Mouse (Mus musculus) right cerebral cortex, postnatal 14 days (tissue): ENCODE results near the gene Pcare.

Source experiments
- DNase-seq: peaks from one replicate; pipeline ENCODE4 v3.0.0; 2022

Gene Pcare

DNA sequence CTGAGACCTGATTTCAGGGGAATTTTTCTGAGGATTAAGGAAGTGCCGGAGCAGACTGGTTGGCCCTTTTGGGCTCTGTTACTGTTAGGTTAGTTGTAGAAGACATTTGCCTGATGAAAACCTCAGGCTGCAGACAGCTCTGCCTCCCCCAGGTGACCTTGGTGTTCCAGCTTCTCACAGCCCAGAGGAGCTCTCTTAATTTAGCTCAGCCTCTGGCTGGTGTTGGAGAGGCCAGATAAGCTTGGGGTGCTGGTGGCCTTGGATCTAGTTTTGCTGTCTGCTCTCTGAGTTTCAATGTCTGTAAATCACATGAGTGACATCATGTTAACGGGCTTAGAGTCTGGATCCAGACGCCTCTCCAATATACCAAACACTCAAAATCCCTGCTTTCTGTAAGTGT is 31.7 kb downstream of the Pcare start:
- no peak for DNase-seq

DNA sequence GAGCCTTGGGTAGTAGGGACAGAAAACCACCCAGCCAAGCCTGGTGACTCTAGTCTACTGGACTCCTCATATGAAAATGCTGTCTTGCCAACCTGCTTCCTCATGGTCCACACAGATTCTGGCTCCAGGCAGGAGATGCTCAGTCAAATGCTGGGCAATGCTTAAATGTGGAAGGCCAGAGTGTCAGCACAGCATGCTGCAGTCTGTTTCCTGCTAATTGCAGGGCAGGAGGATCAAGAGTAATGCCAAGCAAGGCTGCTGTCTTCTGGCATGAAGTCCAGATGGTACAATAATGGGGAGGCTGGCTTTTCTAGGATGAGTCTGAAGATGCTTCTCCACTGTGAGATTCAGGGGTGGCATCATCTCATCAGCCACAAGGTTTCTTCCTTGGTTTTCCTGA is 32.3 kb downstream of the Pcare start:
- DNase-seq, result no peak

DNA sequence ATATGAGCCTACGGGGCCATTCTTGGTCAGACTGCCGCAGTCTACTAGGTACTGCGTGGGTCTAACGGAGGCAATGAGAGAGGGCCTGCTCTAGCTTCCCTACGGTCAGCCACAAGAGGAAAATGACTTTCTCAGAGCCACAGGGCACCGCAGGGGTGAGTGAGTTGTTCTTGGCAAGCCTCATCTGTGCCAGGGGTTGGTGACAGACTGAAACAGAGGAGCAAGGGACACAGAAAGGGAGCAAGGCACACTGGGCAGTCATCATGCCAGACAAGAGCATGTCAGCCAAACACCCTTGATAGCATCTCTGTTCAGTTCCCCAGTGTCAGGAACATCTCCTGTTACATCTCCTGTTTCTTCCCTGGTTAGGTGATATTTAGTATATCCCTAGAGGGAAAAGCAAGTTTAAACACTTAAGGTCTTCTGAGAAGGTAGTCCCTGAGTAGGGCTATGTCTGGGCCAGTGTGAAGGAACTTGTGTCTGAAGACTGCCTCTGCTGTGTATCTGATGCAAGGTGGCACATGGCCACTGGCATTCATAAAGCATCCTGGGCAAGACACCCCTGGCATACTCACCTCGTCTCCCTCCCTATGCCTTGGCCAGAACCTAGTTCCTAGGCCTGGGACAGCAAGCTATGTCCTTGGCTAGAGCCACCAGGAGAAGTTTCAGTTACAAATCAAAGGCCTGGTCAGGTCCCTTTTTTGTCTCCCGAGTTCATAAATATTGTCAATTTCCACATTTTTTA is 34.6 kb downstream of the Pcare start:
- no peak for DNase-seq

DNA sequence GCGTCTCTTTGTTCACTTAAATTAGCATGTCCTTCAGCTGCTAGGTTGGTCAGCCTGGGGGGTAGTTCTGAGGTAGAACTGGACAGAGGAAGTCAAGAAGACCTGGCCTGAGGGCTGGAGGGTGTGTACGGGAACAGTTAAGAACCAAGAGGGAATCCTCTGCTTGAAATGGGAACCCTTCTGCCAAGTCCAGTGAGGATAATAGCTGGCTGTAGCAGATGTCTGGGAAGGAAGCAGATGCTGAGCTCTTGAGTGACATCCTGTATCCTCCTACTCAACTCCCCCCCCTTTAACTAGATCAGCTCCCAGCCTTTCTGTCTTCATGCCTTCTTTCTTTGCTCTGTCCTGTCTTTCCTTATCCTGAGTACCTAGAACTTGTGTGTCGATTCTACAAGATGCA is 37.7 kb downstream of the Pcare start:
- no peak for DNase-seq

DNA sequence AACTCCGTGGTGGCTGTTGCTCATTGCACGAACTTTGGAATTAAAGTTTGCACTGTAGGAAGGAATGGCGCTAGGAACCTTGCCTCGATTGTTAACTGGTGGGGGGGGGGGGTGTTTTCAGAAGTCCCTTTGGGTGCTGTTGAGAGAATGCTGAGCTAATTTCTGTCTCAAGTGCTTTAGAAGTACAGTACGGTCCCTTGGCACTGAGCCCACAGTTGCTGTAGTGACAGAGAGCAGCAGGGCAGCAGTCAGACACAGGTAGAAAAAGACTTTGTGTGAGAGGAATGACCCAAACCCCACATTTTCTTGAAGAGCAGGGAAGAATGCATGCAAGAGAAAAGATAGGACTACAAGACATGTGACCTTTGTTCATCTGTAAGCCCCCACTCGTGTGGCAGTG is 40.4 kb downstream of the Pcare start:
- no peak for DNase-seq

DNA sequence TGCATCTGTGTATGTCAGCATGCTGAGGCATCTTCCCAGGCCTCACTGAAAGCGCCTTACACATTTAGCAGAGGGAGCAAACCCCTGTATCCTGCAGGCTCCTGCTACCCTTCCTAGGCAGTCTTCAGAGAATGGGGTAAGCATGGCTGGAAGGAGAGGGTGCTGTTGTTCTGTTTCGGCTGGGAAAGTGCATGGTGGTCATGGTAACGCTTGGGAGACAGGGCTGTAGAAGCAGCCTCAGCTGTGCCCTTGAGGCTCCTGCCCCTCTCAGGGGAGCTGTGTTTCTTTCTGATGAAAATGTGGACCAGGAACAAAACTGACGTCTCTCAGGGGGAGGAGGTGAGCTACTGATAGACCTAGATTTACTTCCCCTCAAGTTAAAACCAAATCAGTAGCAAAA is 45.0 kb downstream of the Pcare start:
- DNase-seq, result no peak

DNA sequence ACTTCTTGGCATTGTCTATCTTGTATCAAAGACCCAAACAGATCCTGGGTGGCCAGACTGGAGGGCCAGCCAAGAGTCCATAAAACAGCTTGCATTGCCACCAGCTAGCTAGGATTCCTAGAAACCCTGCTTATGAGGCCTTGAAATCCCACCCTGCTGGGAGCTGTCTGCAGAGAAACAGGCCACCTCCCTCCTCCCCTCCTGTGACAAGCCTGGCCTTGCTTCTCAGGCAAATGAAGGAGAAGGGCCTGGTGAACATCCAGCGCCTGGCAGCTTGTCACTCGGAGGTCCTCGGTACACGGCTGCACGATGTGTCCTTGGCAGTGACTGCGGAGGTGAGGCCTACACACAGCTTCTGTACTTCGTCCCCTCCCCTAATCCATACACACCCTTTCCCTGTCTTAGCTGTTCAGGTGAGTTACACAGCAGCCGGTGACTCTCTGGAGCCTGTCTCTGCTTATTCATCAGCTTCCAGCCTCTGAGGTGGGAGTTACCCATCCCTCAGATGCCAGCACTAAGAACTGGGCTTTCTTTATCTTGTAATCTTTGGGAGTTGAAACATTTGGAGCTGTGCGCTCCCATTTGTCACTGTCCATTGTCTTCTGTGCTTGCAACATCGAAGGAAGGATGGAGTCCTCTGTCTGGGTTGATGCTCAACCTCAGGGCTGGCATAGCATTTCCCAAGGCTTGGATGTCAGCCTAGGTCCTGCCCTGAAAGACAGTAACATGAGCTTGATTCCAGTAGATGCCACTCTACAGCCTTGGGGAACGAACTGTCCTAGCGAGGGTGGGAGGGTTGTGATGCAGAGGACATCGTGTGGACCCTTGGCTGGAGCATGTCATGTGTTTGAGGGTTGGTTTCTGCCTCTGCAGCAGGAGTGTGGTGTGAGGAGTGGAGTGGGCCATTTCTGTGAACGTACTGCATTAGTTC is 46.9 kb downstream of the Pcare start:
- no peak for DNase-seq

DNA sequence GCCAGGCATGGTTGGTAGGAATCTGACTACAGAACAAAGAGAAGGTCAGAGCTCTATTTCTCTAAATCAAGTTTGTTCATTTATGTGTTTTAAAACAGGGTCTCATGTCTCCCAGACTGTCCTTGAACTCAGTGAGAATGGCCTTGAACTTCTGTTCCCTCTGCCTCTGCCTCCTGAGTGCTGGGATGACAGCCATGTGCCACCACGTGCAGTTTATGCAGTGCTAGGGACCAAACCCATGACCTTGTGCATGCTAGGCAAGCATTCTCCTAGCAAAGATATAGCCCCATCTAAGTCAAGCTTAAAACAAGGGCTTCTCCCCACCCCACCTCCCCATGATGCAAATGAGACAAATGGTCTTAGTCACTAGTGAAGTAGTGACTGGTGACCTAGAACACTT is 47.6 kb downstream of the Pcare start:
- no peak for DNase-seq

DNA sequence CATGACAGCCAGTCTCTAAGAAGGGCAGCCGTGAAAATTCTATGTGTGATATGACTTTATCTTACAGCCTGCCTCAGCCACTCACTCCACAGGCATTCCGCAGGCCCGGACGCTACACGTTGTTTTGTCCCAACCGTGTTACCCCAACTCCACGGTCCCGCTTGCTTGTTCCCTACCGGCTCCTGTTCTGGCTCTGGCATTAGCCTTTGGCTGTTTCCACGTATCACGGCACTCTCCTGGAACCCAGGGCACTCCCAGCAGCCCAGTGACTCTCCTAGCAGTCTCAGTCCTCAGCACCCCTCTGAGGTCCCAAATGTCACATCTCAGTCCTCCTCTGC is 54.1 kb downstream of the Pcare start:
- DNase-seq, result no peak

DNA sequence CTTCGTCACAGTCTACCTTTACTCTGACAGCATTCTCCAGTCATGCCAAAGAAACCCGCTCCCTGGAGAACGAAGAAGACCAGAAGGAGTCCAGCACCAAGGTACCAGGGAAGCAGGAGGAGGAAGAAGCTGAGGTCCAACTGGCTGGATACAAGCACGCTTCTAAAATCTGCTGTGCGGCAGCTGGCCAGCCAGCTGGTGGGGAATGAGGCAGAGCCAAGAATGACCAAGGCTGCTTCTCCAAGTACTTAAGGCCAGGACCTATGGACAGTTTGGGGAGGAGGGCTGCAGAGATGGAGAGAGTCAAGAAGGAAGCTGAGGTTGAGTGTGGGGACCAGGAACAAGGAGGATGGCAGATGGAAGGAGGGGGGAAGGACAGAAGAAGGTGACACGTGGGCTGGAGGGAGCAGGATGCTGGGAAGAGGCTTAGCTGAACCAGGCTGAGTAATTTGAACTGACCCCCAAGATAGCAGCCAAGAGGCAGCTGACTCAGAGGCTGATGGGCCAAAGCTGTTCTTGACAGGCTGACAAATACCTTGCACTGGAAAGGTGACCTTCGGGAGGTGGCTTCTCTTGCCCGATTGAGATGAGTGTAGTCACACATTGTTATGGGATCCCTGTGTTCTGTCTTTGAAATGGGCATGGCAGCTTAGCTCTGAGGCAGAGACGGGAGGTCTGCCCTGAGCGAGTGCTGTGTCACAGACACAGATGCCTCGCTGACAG is 54.6 kb downstream of the Pcare start:
- DNase-seq, result no peak

DNA sequence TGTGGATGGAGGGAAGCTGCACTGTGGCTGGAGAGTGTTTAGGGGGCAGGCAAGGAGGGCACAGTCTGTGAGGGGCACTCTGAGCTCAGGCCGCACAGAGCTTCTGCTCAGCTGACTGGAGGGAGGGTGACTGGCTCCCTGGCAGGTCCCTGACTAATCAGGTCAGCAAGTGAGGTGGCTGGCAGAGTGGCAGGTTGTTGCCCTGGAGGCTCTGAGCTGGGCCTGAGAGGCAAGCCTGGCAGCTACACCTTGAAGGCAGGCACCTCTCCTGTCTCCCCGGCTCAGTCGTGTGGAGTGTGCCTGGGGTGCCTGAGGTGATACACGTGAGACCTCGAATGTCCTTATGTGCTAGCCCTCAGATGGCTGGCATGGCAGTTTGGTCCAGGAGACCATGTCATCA is 56.3 kb downstream of the Pcare start:
- no peak for DNase-seq

DNA sequence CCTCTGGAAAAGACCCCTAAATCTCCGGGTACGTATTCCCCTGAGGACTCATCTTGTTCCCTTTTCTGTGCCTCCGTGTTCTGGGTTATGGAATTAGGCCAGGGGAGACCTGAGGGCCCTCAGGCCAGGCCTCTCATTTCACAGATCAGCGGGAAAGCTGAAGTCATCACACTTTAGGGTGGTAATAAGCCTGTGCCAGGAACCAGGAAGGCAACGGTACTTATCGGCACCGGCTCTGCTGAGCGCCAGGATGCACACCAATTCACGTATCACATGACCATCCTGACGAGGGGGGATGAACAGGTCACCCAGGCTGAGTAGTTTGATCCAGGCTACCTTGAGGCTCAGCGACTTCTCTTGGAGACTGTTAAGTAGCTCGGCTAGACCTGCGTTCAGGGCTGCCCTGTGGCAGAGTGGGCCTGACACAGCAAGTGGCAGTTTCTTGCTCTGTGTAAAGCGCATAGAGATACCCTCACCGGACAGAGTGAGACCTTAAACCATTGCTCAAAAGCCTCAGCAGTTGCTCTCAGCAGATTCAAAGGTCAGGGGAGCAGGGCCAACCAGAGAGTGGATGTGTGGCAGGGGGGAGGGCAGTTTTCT is 56.9 kb downstream of the Pcare start:
- no peak for DNase-seq

DNA sequence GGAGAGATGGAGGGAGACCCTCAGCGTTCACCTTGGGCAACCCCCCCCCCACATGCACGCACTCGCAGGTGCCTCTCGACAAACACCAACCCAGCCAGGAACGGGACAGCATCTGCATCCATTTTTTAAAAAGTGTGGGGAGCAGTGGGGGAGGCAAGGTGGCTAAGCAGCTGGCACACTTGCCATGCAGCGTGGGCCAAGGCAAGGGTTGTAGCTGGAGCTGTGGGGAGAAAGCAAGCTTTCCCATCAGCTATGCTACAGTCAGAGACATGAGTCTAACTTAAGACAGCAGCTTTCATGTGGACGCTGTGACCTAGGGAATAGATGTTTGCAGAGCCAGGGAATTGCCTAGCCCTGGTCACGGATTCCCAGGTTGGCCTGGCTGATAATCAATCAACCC is 57.5 kb downstream of the Pcare start:
- DNase-seq, result no peak

DNA sequence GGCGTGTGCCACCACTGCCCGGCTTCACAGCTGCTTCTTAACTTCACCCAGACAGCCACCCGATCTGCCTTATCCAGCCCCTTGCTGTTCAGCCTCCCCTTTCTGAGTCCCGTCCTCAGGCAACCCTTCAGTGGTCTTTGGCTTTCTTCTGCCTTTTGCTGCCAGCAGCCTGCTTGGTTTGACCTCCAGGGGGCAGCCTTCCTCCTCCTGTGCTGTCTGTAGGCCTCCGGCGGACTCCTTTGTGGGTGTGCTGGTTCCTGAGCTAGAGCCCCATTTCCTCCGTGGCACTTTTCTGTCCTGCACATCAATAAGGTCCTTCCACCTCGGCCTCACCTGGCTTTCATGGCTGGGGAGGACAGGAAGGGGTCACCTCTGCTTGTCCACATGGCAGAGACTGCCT is 58.9 kb downstream of the Pcare start:
- no peak for DNase-seq
